Mouse (Mus musculus) CD4-positive, CD25-positive, alpha-beta regulatory T cell, adult 2 months (primary cell): ENCODE results near the gene Tmem123.

Experiments
- DNase-seq: peaks from one replicate; pipeline ENCODE4 v3.0.0-alpha.2; 2012; ENCODE audit warnings: low read depth, low spot score

The Tmem123 gene

DNA sequence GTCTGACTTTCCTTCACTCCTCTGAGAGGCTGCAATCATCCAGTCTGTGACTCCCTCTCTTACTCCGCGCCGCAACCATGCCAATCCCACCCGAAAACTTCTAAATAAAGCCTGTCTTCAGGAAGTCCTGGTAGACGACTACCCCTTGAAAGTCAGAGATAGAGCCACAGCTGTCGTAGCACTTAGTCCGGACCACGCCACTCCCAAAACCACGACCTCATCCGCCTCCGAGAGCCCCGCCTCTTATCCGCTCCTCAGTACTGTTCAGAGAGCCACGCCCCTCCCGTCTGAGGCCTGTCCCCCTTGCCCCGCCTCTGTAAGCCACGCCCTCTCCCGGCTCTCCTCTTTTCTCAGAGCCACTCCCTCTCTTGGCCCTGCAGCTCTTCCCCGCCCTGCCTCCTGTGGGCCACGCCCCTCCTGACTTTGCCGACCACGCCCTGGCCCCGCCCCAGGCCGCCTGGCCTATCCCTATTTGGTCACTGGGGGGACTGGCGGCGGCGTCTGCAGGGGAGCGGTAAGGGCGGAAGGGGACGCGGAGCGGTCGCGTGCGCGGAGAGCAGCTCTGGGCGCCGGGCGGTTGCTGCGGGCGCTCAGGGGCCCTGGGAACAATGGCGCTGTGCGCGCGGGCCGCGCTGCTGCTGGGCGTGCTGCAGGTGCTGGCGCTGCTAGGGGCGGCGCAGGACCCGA lies at the start of gene Tmem123:
Gene Tmem123, plus strand, starts transcription at position 428 of the 687 bp plus-strand sequence.
- peak; percentile 100 for DNase-seq

- DNase-seq, result peak; percentile 84
Measured at GRCm38 (mm10) chr9:7714062-7714907, 49.6 kb upstream of the Tmem123 start.

DNA sequence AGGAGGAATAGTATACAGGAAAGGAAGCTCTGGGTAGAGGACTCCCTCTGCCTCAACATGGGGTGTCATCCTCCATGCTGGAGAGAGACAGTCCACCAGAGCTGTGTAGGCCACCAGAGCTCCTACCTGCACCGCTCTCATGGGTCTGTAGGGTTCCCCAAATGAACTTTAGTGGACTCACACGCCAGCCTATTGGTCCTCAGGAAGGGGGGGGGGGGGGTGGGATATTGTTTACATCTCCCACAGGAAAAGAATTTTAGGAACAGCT lies 49.0 kb upstream of the Tmem123 start:
- no peak for DNase-seq

DNA sequence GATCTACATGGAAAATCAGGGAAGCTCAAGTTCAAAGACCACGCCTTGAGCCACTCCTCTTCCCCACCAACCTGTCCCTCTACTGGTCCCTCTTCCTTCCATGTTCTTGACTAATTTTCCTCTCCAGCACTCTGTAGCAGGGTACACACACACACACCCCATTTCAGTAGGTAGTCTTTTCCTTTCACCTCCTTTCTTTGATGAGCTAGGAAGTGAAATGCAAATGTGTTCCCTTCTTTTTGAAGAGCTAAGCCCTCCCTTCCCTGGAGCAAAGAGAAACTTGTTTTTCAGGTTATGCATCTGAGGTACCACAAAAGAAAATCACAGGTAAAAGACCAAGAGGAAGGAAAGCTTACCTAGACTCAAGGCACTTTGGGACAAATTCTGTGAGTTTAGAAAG lies 42.3 kb upstream of the Tmem123 start:
- no peak for DNase-seq

DNA sequence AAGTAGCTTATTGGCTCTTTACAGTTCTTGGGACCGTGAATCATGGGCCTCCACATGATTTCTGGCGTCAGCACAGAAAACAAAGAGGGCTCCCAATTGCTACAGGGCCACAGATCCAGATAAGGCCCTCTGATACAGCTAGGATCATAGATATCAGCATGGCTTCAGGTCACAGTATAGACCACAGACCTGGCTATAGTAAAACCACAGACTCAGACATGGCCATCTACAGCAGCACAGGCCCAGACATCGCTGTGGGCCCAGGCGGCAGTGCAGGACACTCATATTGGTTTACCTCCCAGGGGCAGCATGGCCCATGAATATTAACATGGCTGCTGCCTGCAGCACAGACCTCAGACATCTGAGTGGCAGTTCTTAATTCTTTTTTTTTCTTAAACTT lies 34.8 kb upstream of the Tmem123 start:
- DNase-seq, result no peak

DNA sequence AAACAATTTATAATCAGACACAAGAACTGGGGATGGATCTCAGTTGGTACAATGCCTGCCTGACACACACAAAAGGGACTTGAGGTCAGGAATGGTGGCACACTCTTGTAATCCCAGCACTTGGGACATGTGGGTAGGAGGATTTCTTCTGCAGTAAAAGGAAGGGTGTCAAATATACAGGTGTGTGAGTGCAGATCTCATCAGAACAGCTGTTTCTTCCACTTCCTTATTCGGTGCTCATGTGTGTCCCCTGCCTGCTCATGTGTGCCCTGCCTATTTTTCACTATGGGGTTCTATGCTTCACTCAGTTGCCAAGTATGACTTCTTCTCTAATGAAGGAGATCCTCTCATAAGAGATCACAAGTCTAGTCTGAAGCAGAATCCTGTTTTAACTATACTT lies 21.1 kb upstream of the Tmem123 start:
- no peak for DNase-seq

GRCm38 (mm10) chr9:7744156-7744555 lies 19.7 kb upstream of the Tmem123 start:
- DNase-seq, result no peak

GRCm38 (mm10) chr9:7748881-7749280 lies 15.0 kb upstream of the Tmem123 start:
- DNase-seq, result no peak

- DNase-seq, result no peak
Measured at GRCm38 (mm10) chr9:7749537-7749936, 14.3 kb upstream of the Tmem123 start.

DNA sequence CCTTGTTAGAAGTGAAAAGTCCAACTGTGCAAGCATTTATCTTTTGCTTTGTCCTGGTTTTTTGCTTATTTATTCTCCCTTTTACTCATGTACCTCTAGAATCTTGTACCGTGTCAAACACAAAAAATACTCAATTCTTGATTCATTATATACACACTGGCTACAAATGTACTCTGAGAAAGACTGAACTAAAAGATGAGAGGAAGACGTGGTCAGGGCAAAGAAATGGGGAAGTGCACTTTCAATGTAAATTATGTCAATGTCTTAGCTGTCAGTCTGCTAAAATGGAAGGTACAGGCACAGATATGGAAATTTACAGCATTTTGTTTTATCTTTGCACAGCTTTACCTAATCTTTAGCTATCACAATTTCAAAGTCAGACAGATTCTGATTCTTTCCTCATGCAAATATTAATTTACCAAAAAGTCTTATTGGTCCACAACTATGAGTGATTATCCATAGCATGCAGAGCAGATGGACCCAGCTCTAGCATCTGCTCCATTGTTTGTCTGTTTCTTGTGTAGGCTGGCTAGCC lies 7.9 kb upstream of the Tmem123 start:
- no peak for DNase-seq

- peak; percentile 35 for DNase-seq
Measured at GRCm38 (mm10) chr9:7761906-7762455, 1.9 kb upstream of the Tmem123 start.

- DNase-seq, result no peak
Measured at GRCm38 (mm10) chr9:7762741-7763140, 1.1 kb upstream of the Tmem123 start.

DNA sequence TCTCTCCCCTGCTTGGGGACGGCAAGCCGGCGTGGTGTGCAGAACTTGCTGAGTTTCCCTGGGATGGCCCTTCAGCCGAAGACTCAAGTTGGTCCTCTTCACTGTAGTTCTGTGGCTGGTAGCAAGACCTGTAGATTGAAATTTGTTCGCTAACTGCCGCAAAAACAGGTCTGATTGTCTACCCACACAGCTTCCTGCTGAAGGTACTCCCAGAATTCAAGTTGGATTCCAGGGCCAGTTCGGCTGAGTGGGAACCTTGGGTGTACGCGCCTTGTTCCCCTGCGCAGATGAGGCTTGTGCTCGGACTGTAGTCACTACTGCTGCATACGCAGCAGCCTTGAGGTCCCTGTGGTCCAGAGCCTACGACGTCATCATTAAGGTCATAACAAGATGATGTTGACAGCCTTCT lies 626 bp downstream of the Tmem123 start:
- peak; percentile 81 for DNase-seq

DNA sequence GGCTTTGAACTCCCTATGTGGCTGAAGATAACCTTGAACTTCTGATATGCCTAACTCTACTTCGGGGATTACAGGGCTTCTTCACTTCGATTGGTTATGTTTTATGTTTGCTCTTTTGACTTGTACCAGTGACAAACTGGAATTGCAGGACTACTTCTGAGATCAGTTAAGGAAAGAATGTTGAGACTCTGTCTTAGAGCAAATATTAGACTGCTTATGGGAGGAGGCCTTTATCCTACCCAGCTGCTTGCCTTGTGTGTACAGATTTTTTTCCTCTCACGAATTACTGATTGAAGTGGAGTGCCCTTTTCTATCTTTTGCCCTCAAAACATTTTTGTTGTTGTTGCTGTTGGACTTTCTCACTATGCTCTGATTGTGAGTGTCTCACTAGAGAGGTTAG lies 1.4 kb downstream of the Tmem123 start:
- no peak for DNase-seq

GRCm38 (mm10) chr9:7766582-7766981 lies 2.7 kb downstream of the Tmem123 start:
- DNase-seq, result peak; percentile 45

DNA sequence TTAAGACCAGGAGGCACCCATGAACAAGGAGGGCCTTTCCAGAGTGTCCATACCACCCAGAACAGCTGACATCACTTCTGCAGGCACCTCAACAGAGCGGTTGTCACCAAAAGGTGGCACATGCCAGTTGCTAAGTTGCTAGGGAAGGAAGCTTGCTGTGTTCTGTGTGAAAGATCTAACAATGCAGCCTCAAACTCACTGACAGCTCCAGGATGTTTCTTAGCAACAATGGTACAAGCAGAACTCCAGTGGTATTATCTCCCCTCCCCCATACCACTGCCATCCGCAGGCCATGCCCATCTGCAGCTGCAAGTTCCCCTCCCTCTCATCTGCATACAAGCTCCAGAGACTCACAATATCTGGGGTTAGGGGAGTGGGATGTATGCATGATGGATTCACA lies 3.7 kb downstream of the Tmem123 start:
- peak; percentile 58 for DNase-seq

DNA sequence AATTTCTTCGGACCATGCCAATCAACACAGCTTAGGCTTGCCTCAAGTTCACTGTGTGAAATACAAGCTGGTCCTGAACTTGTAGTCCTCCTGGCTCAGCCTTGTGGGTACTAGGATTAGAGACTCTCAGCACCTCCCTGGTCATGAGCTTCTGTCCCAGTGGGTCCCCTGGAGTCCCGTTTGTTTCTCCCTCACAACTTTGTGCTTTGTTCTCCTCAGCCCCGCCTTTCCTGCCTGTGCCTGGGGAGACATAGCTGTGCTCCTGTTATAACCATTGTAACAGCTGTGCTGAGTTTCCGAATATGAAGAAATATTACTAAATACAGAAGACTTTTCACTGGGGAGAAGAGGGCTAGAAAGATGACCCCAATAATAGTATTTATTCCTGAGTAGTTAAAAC lies 5.2 kb downstream of the Tmem123 start:
- DNase-seq, result no peak

DNA sequence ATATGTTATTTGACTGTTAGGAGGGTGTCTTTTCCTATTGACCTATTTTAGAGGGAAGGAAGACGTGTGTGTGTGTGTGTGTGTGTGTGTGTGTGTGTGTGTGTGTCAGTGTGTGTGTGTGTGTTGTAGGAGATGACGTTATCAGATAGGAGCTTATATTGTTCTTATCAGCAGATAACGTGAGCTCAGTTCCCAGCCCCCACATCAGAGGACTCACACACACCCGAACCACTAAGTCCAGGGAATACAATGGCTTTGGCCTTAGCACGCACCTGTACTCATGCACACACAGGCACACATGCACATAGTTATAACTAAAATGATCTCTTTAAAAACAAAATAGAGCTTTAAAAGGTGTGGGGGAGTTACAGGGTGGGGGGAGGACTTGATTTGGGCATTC lies 5.7 kb downstream of the Tmem123 start:
- DNase-seq, result no peak

- DNase-seq, result no peak
Measured at GRCm38 (mm10) chr9:7772361-7772760, 8.5 kb downstream of the Tmem123 start.

DNA sequence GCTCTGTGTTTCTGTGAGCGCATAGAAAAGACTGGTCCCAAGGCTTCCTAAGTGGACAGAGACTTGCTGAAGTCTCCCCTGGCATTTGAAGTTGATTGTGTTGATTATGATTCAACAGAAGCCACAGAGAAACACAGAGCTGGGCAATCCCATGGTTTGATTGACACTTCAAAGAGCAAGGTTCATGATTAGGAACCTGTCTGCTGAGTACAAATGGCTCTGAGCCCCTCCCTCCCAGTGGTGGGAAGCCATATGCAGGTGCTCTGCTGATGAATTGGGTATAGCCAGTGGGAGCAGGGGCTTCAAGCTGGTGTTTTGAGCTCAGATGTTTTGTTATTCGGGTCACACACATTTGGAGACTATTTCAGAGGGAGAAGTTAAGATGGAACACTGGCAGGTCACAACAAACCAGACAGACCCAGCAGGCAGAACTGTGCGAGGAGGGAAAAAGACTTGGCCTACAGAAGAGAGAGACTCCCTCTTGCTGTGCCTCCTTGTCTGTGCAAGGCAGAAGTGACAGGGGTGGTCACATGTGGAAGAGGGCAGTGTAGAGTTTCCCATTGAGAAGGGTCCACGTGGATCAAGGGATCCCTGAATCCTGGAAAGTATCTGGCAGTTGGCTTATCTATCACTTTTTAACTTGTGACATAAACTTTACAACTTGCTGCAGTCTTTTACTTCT lies 9.1 kb downstream of the Tmem123 start:
- DNase-seq, result no peak

DNA sequence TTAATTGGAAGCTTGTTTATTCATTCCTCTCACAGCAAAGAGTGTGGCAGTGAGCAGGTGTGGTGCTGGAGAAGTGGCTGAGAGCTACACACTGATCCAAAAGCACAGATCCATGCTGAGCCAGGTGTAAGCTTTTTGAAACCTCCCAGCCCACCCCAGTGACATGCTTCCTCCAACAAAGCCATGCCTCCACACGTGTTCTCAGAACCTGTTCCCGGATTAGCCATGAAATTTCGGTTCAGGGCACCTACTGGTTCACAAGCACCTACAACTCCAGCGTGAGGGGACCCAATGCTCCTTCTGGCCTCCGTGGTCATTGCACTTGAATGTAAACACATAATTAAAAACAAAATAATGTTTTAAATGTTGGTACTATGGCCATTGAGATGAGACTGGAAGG lies 9.8 kb downstream of the Tmem123 start:
- DNase-seq, result no peak

DNA sequence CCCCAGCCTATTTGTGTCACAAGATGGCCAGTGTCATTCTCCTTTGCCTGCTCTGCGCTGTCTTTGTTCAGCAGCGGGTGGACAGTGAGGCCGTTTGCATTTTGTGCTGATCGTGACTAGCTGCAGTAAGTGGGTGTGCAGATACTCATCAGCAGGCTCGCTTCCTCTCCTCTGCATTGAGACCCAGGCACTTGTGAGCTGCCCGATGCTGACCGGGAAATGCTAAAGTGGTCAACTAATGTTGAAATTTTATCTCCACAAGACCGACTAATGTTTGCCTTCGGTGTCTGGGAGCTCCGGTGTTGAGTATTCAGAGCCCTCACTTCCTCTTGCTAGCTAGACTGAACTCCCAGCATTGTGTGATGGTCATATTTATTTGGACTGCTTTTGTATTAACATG lies 10.7 kb downstream of the Tmem123 start:
- DNase-seq, result no peak
